Mouse (Mus musculus): ENCODE measurements around the gene Vmn1r39.
"Not testable (repeated sequence)": the region's sequence is repeated elsewhere in the genome, so short reads cannot be mapped to it uniquely, and the experiment has no call there.

Gene Vmn1r39

GRCm38 (mm10) chr6:66810509-66810908, at the start of gene Vmn1r39:
Vmn1r39 (minus strand) TSS chr6:66810609.
- no peak for DNase-seq

- DNase-seq = no peak
Observed at GRCm38 (mm10) chr6:66859391-66859790, 49.0 kb upstream of the Vmn1r39 start.

- no peak for DNase-seq
Observed at GRCm38 (mm10) chr6:66858356-66858755, 47.9 kb upstream of the Vmn1r39 start.

- DNase-seq = no peak
Observed at GRCm38 (mm10) chr6:66856236-66856635, 45.8 kb upstream of the Vmn1r39 start.

GRCm38 (mm10) chr6:66848936-66849335, 38.5 kb upstream of the Vmn1r39 start:
- no peak for DNase-seq

GRCm38 (mm10) chr6:66840631-66841030, 30.2 kb upstream of the Vmn1r39 start:
- peak; percentile 33 for DNase-seq

- no peak for DNase-seq
Observed at GRCm38 (mm10) chr6:66836932-66837331, 26.5 kb upstream of the Vmn1r39 start.

- DNase-seq = no peak
Observed at GRCm38 (mm10) chr6:66806311-66806710, 4.1 kb downstream of the Vmn1r39 start.

GRCm38 (mm10) chr6:66805713-66806112, 4.7 kb downstream of the Vmn1r39 start:
- no peak for DNase-seq

GRCm38 (mm10) chr6:66782527-66782926, 27.9 kb downstream of the Vmn1r39 start, which contains the start of gene Vmn1r38:
Vmn1r38 (minus strand) TSS chr6:66782627.
- not testable (repeated sequence) for DNase-seq

All from thymus, postnatal 4 days (tissue).